Mouse (Mus musculus) CD4-positive naive resting alpha-beta T cell, adult 57 days (primary cell): ENCODE results near the gene Mmachc. TPM values are rescaled to one million over a fixed set of nuclear protein-coding genes. Genes with fewer than 3 reads are reported as not detected.

Experiments
- total RNA-seq: library from RNA; stranded (reverse); gene quantifications from one replicate; pipeline ENCODE4 v1.2.4, GENCODE M21; 2023

The Mmachc gene
- total RNA-seq: 3.5 TPM

GRCm38 (mm10) chr4:116708201-116708764 lies at the start of gene Mmachc, which contains the start of gene Ccdc163:
Gene Mmachc, minus strand, starts transcription at chr4:116708406.
Gene Ccdc163, plus strand, starts transcription at chr4:116708509.

GRCm38 (mm10) chr4:116720343-116721097 lies 12.3 kb upstream of the Mmachc start, which contains the start of gene Tesk2:
Gene Tesk2, plus strand, starts transcription at chr4:116720948.

GRCm38 (mm10) chr4:116685402-116686061 lies 22.7 kb downstream of the Mmachc start, which contains the start of gene Prdx1:
Gene Prdx1, plus strand, starts transcription at chr4:116685544.

Other genes with a start within 250 kb of the Mmachc start
- 24.2 TPM for gene Mast2, start 244.2 kb downstream of the Mmachc start, total RNA-seq
- 10.4 TPM for gene Ipp, start 200.9 kb downstream of the Mmachc start, total RNA-seq
- 8.0 TPM for gene Tmem69, start 152.5 kb downstream of the Mmachc start, total RNA-seq
- gene Gpbp1l1, start 150.7 kb downstream of the Mmachc start, total RNA-seq: 128 TPM
- 8.2 TPM for gene Ccdc17, start 111.8 kb downstream of the Mmachc start, total RNA-seq
- 103 TPM for gene Nasp, start 80.5 kb downstream of the Mmachc start, total RNA-seq
- 176 TPM for gene Akr1a1, start 56.7 kb downstream of the Mmachc start, total RNA-seq
- 165 TPM for gene Prdx1, start 22.9 kb downstream of the Mmachc start, total RNA-seq
- 18.4 TPM for gene Ccdc163, start 103 bp upstream of the Mmachc start, total RNA-seq
- gene Tesk2, start 12.5 kb upstream of the Mmachc start, total RNA-seq: 7.8 TPM
- gene Toe1, start 99.2 kb upstream of the Mmachc start, total RNA-seq: 50.5 TPM
- gene Mutyh, start 99.3 kb upstream of the Mmachc start, total RNA-seq: 11.8 TPM
- gene Hpdl, start 113.3 kb upstream of the Mmachc start, total RNA-seq: not detected
- 0.18 TPM for gene Zswim5, start 169.0 kb upstream of the Mmachc start, total RNA-seq